Mouse (Mus musculus) megakaryocyte progenitor cell, adult 5-6 weeks (primary cell): ENCODE measurements around the gene Gm17018. TPM values are rescaled to one million over a fixed set of nuclear protein-coding genes. Genes with fewer than 3 reads are reported as not detected.

Source experiments
- ATAC-seq: replicated peaks from 2 replicates; pipeline ENCODE4 v1.8.0; 2016; ENCODE audit warnings: mild to moderate bottlenecking, moderate TSS enrichment, inconsistent platforms; ENCODE audit not compliant: poor library complexity
- total RNA-seq, 2 experiments: library from RNA; stranded (forward) in 1 of 2; stranded (reverse) in 1 of 2; fragments of 157-497, 149-512 nt in 1 of 2; fragments of 200-1000 nt in 1 of 2; gene quantifications; 2 replicates each; pipeline versions ENCODE4 v1.2.3 to v1.2.4; 2015 to 2017

Gm17018 gene
- total RNA-seq, 2 experiments from 2014 or later, result 21.1 to 39.5 TPM

DNA sequence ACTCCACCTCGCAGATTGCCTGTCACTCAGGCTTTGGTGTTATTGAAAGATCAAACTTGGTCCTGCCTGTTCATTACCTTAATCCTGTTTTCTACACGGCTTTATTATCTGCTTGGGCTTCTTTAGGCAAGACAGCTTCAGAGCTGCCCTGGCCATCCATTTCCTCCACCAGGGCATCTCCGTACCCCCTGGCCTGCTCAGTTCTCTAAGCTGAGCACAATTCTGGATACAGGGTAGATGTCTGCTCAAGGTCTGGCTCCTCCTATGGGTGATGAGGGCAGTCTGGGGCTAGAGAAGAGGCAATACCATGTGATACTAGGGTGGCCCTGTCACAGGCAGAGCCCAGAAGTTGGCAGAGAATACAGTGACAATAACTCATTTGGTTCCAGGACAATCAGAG, 26.4 kb downstream of the Gm17018 start:
- no peak for ATAC-seq

DNA sequence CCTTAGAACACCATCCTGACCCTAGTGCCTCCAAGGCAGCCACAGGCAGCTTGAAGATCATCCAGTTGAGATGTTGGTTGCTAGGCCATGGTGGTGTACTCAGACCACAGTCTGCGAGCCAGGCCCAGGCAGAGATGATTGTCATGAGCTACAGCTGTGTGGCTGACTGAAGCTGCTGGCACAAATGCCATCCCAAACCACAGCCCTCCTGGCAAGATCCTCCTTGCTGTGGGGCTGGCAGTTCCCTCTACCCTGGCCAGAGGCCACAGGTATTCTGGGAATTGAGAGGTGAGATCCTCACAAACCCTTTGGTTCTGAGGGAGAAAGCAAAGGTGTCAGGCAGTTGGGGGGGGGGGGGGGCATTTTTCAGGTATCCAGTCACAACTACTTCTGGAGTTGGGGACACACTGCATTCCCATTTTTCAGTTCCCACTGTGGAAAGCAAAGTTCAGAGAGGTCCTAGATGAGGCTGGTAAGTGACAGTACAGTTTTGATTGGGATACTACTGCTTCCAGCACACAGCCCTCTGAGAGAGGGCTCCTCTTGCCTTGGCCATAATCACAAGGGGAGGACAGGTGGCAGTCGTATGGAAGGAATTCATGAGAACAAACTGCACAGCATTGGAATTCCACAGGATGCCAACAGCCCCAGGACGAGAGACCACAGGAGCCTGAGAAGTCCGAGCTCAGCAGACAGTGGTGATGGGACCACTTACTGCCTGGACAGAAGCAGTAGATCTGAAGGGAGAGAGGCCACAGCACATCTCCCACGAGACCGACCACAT, 27.3 kb downstream of the Gm17018 start:
- no peak for ATAC-seq

DNA sequence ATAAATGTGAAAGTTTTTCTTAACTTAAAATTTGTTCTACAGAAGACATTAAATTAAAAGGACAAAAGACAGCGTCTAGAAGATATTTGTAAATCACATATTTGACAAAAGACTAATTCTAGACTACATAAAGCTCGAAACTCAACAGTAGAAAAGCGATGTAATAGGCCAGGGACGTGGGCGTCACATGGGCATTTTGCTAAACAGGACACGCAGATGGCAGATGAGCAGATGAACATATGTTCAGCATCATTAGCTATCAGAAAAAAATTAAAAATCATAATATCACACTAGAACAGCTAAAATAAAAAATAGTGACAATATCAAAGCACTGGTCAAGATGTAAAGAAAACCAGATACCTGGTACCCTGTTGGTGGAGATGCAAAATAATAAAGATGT, 29.3 kb downstream of the Gm17018 start:
- no peak for ATAC-seq

DNA sequence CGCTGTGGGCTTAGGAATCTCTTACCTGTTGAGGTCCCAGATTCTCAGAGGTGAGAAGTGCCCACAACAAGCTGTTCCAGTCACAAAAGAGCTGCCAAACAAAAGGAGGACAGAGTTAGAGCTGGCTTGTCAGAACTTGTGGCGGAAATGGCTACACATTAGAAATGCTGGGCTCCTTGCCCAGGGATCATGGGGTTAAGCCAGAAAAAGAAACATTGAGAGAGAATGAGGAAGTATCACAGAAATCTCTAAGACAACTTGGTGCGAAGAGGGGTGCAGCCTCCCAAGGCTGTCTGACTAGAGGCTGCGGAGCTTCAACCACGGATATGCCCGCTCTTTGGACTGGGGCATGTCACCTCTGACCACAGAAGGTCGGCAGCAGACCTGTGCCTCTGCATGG, 31.3 kb downstream of the Gm17018 start:
- peak; percentile 82 for ATAC-seq

DNA sequence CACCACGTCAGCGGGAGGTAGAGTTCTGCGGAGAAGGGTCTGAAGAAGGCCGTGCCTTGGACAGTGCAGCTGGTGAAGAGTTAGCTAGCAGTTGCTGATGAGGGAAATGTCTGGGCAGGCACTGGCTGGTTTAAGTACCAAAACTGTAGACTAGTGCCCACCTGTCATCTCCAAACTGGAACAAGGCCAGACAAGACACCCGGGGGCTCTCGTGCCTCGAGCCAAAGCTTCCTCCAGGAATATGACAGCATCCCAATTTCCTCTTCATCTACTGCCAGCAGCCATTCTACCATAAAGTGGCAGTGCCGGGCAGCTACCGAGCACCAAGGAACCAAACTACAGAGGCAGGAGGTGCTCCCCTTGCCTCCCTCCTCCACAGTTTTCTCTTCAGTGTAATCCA, 32.5 kb downstream of the Gm17018 start:
- ATAC-seq, result no peak

DNA sequence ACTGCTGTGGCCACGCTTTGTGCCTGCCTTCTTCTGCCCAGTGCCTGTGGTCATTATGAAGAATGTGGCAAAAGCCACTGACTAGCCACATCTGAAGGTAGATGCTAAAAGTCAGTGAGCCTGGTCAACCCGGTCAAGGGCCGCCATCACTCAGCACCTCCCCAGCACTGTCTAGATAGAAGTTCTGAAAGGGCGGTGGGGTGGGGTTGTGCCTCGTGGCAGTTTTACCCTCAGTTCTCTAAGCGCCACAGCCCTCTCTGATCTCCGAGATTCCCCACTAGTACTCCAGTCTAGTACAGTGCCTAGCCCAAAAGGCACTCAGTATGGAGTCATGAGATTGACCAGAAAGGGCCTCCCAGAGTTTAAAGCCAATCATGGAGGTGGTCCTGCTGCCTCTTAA, 33.7 kb downstream of the Gm17018 start:
- no peak for ATAC-seq

DNA sequence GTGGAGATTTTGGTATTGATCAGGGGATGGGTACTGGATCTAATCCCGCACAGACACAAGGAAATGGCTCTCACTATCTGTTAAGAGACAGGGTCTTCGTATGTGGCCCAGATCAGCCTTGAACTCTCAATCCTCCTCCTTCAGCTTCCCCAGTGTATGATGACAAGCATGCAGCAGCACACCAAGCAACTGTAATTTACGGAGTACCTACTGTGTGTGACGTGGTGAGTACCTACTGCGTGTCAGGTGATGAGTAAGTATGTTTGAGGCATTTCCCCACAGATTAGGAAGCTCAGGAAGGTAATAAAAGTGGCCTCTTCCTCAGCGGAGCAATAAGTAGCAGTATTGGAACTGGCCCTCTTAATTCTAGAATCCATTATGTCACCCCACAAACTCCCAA, 35.1 kb downstream of the Gm17018 start:
- ATAC-seq, result no peak

DNA sequence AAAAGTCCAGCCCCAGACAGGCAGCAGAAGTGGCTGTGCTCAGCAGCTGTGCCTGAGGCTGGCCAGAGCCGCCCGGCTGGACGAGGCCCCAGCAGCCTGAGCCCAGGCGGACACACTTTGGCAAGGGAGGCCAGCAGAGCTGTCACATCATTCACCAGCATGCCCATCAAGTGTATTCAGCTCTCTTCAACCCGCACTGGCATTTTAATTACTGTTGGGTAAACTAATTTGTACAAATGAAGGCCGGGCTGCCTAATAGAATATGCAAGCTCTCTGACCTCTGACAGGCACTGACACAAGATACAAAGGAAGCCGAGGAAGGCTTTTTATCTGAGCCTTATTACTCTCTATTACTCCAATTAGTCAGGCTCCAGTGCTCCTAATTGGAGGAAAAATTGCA, 35.6 kb downstream of the Gm17018 start:
- no peak for ATAC-seq

DNA sequence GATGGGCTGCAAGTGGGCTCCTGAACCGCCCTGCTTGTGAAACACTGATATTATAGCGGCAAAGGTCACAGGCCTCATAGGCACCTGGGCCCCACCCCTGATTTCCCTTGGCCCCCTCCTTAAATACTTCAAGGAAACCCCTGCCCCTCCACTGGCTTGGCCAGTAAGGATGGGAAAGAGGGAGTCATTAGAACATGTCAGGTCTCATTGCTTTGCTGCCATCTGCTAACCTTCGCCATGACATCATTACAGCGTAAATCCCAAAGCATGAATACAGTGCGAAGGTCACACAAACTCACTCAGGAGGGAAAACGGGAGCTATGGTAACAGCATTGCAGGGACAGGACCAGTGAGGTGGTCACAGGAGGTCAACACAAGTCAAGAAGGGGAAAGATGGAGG, 36.0 kb downstream of the Gm17018 start:
- ATAC-seq, result no peak

DNA sequence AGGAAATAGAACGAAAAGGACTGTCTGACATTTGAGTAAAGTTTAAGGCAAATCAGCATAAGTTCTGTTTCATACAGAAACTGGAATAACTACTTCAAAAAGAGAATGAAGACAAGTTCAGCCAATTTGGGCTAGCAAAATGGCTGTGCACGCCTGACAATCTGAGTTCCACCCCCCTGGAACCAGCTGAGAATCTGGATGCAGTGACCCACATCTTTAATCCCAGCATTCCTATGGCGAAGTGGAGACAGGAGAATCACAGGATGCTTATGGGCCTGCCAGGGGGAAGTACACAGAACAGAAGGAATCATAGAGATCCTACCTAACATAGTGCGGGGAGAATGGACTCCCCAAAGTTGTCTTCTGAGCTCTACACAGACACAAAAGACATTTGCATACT, 36.7 kb downstream of the Gm17018 start:
- ATAC-seq, result no peak

DNA sequence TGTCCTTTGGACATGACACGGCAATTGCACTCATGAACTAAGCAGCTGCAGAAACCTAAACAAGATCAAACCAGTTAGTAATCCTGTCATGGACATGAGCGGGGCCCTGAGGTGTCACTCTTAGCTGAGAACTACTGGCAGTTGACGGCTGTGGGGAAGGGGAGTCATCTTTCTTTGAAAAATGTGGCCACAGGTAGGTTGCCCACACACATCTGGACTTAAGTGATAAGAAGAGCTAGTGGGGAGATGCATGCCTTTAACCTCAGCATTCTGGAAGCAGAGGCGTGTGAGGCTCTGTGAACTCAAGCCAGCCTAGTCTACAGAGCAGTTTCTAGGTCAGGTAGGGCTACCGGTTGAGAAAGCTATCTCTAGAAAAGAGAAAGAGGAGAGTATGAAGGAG, 42.2 kb downstream of the Gm17018 start:
- peak; percentile 88 for ATAC-seq

DNA sequence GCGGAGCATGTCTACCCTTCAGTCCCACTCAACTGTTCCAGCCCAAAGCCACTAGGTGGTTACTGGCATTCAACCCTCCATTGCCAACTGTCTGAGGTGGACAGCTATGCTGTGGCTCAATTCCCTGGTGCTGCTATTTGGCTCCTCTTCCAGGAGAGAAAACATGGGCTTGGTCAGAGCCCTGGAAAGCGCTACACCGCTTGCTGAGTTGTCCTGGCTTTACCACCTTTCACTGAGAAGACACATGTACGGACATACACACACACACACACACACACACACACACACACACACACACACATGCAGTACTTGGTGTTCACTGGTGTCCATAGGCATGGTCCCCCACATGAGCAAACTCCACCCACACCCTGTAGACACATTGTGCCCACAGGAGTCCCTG, 46.3 kb downstream of the Gm17018 start:
- ATAC-seq, result no peak

DNA sequence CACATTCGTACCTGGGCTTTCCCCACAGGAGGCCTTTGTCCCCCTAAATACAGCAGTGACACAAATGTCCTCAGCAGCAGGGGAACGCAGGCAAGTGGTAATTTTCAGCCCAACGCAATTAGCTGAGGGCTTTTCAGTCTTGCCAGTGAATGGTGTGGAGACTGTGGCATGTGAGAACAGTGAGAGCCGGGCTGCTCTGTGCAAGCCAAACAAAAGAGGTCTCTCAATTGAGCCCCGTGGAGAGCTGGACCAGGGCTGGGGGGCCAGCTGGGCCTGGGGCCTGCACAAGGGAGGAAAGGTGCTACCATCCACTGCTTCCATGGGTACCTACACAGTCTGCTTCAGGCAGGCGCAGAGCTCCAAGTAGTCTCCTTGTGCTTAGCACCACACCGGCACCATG, 47.1 kb downstream of the Gm17018 start:
- ATAC-seq, result no peak

DNA sequence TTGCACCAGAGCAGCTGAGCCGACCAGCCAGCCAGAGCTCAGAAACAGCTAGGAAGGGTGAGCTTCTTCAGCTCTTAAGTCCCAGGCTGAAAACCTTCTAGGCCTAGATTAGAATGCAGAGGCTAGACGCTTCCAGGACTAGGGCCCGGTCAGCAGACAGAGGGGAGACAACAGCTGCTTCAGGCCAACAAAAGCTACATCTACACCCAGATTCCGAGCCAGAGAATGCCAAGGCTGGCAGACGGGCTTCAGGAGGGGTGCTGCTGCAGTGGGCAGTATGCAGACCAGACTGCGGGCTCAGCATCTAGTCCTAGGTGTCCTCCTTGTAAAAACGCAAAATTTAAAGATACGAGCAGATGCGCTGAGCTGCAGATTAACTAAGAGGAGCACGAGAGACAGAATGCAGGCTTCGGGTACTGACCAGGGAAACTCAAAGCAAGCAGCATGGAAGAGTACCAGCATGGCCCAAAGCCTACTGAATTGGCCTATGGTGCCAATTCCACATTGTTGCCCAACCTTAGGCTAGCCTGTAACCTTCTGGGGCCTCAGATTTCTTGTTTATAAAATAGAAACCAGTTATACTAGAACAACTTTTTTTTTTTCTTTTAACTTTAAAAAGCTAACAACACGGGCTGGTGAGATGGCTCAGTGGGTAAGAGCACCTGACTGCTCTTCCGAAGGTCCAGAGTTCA, 48.4 kb downstream of the Gm17018 start:
- ATAC-seq, result no peak

DNA sequence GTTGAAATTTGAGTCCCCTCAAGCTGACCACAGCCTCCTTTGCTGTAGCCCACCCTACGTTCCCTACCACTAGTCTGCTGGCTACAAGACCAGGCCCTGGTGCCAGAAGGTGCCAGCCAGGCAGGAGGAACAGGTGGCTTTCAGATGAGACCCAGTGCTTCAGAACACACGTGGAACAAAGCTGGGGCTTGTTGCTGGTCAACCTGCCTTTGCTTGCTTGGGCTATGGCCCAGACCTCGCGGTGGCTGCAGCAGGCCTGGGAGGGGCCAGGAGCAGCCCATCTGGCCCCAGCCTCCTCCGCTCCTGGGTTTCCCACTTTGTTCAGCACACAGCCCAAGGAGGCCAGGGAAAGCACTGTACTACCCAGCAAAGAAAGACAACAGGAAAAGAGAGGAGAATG, 50.4 kb downstream of the Gm17018 start:
- ATAC-seq, result no peak

DNA sequence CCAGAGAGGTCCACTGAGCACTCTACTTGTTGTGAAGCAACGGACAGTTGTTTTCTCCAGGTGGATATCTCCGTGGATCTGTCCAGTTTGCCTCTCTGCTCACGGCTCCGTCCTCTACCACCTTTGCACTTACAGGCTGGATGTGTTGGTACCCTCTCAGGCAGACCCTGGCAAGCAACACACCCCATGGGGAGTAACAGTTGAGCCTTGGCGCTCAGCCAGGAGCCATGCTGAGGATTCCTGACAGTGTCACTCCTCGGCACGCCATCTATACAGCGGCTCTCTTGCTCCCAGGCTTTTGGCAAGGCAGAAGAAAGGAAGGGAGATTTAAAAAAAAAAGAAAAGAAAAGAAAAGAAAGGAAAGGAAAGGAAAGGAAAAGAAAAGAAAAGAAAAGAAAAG, 54.0 kb downstream of the Gm17018 start:
- ATAC-seq, result no peak

DNA sequence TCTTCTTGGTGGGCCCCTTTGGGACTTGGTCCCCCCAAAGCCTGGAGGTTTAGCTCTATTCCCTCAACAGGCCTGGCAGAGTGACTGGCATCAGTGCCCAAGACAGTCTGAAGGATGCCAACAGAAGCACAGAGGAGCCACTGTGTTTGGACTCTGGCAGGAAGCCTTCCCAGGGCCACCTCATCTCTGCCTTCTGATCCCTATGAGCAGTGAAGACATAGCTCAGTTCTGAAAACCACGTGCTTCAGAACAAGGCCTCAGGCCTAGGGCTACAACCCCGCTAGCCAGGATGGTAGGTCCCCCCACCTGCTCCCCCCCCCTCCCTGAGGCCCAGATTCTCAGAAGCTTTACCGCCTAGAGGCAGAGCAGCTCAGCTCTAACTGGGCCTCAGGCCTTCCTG, 54.5 kb downstream of the Gm17018 start:
- ATAC-seq, result no peak

DNA sequence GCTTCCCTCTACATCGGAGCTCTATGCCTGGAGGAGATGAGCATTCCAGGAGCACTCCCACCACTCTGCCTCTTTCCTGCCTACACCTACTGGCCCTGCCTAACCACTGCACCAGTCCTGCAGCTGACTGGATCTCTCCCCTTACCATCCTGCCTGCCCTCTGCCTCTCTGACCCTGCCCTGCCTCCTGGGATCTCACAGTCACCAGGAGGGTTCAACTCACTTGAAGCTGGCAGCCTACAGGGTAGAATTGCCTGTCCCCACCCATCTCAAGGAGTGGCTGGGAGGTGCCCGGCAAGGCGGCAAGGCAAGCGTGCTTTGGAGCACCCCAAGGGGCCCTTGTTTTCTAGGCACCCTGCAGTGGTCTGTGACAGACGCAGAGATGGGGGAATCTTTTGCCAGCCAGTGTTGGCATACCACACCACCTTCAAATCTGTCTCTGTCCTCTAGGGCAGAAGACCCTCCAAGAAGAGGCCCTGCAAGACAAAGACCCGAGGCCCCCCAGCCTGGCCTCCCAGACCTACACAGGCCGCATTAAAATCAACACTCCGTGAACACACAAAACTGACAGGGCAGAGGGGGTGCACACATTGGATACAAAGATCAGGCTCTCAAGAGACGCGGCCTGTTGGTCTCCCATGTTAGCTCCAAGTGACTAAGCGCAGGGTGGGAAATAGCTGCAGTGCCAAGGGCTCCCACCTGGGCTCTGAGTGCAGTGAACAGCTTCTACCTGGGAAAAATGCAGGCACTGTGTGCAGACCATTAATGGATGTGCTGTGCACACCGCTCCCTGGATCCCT, 55.2 kb downstream of the Gm17018 start:
- ATAC-seq, result no peak

DNA sequence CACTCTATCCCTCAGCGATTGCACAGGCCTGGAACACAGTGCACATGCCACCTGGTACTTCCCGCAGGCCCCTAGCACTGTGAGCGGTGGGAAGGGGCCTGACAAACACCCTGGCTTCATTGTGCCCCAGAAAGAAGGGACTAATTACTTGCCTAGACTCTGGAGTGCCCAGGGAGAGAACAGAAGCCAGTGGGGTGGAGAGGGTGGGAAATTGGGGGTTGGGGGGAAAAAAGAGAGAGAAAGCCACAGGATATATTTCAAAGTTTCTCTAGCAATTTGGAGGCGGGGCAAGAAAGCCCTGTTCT, 55.8 kb downstream of the Gm17018 start:
- ATAC-seq, result no peak

DNA sequence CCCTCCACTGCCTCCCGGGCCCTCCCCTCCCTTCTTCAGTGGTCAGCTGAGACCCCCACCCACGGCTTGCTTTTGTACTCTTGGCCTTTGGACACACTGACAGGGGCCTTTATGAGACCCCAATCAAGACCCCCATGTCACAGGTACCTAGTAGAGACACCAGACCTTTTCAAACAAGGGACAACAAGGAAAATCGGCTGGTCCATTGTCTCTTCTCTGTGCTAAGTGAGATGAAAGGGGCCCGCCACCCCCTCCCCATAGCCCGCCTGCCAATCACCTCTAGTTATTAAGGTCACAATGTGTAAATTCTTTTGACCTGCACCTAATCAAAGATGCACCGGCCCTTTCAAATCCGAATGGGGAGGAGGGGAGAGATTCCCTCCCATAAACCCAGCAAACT, 56.3 kb downstream of the Gm17018 start:
- no peak for ATAC-seq

DNA sequence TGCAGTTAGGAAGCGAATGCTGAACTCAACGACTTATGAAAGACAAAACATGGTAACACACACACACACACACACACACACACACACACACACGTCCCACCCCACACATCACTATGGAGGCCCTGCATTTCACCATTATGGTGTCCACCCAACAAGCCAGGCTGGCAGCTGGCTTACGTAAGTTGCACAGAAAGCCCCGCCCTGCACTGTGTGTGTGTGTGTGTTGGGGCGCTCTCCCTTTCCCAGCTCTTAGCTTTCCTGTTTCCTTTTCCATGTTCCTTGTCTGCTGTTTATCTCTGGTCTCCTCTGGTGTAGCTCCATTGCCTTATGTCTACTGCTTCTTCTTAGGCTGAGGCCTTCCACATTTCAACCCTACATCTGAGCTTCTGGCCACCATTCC, 57.8 kb downstream of the Gm17018 start:
- ATAC-seq, result no peak
